Mouse (Mus musculus): Measurements from ENCODE around the gene Atf7ip.

Gene Atf7ip

DNA sequence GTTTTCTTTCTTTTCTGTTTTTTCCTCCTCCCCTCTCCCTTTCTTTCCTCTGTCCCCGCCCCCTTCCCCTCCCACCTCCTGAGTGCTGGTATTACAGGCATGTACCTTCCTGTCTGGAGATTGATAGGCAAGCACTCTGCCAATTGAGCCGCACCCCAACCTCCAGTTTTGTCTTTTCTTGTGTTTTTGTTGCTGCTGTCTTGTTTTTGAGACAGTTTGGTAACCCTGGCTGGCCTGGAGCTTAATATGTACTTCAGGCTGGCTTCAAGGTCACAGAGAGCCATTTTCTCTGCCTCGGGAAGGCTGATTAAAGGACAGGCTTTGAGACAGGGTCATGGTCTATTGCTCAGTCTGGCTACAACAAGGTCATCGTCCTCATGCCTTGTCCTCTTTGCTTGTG, 18.8 kb downstream of the Atf7ip start:
- DNase-seq: no peak

DNA sequence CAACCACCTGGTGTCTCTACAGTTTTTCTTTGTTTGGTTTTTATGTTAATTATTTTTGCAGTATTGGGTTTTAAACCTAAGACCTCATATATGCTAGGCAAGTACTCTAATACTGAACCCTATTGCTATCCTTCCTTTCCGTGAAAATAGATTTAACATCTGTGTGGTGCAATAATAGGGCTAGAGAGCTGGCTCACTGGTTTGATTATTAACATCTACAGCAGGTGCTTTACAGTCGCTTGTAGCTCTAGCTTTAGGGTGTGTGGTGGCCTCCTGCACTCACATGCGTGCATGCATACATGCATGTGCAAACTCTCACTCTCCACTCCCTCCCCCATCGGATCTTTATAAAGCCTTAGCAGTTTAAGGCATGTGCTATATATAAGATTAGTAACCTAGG, 19.6 kb downstream of the Atf7ip start:
- no peak for DNase-seq

DNA sequence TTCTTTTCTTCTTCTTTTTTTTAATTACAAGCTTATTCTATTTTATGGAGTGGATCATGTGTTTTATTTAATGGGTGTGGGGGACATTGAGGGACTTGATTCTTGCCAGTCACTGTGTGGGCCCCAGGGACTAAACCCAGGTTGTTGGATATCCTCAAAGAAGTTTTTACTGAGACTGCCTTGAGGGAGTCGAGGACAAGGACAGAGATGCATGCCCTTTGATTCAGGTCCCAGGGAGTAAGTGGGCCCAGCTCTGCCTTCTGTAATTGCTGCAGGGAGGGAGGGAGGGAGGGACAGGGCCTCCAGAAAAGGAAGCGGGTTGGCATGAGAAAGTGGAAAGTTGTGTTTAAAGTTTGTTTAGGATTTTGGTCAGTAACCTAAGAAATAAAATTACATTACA, 23.2 kb downstream of the Atf7ip start:
- DNase-seq: no peak

DNA sequence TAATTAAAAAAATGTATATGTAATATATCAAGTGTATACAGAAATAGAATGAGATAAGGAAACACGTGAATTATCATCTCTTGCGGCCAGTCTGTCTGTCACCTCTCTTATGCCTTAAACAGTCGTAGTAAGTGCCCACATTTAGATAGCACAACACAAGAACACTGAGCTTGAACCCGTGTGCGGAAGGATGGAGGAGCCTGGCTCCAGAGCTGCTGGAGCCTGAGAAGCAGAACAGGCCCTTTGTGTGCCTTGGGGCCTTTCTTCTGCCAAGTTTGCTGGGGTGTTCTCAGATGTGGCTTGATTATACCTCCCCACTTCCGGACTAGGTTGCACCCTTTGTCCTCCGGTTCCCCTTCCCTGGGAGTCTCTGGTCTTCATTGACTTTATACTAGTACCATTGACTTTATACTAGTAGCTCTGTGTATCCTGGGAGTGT, 25.8 kb downstream of the Atf7ip start:
- DNase-seq: peak; percentile 38

DNA sequence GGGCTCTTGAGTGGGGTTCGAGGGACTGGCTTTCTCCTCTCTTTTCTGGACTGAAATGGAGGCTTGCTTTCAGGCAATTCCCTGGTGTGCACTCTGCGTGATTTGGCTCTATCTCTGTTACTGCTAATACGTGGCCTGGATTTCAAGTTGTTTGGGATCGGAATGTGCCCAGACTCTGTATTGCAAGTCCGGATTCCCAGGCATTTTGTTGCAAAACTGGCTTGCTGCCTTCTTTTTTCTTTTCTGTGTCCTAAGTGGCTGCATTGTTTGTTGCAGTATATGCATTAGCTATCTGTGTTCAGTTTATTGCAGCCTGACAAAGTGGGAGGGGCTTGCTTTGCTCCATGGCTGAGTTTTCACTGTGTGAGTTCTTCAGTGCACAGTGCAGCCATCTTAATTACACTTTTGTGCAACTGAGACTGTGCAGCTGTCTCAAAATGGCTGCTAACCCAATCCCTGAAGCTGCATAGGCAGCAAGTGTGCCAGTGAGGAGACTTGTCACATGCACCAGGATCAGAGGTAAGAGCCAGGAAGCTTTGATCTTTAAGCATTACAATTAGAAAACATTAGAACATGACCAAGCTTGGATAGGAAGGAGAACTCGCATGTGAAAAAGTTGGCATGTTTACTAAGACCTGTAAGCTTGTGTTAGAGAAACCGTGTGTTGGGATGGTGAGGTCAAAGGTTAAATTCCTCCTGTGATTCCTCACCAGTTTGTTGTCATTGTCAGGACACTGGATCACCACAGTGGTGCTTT, 26.7 kb downstream of the Atf7ip start:
- peak; percentile 80 for DNase-seq

DNA sequence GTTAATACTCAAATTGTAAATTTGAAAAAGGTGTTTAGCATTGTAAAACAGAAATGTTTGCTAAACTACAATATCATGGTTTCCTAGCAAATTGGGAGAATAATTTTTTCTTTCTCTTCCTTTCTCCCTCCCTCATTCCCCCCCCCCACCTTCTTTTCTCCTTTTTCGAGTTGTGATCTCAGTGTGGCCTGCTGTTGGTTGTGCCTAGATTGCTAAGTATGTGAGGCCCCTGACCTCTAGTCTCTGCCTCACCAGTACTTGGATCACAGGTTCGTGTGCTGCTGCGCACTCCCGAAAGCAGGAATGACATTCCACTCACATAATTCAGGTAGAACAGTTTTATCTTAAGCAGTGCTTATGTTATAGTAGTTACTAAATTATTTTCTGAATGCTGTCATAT, 27.8 kb downstream of the Atf7ip start:
- no peak for DNase-seq

DNA sequence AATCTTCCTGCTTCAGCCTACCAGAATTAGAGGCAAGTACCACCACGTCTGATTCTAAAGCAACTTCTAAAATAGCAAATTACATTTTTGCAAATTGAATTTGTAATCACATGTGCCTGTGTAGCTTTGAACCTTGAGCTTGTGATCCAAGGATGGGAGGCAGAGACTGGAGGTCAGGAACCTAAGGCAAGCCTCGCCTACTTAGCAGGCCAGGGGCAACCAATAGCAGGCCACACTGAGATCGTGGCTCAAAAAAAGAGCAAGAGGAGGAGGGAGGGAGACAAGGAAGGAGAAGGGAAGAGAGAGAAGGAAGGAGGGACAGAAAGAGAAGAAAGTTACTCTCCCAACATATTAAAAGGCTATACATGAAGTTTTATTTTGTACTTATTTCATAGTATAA, 28.5 kb downstream of the Atf7ip start:
- no peak for DNase-seq

DNA sequence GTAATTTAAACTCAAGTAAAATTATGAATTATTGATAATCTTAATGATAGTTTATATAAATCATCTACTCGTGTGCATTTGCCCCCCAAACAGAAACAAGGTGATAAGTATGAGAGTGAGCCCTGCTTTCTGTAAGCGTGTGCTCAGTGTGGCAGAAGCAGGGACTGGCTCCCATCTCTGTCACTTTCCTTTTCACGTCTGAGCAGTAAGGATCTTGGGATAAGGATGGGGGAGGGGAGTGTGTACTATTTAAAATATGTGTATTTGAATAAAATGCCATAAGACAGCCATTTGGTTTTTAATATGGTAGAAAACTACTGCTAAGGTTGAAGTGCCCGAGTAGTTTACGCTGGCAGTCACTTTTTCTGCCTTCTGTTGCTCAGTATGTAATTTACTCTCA, 29.2 kb downstream of the Atf7ip start:
- DNase-seq: no peak

DNA sequence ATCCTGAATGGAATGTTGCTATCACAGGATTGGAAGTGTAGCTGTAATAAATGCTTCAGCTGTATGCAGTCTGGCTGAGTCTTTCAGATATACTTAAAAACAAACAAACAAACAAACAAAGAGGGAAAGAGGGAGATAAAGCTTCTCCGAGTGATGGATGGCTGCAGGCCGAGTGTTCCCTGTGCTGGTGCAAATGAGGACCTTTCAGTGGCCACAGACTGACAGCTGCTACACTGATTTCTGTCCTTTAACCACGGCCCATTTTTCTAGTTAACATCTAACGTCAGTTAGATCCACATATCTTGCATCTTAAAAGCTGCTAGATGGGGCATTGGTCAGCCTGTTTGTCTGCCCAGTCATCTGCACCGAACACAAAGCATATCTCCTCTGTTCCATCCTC, 30.2 kb downstream of the Atf7ip start:
- no peak for DNase-seq

DNA sequence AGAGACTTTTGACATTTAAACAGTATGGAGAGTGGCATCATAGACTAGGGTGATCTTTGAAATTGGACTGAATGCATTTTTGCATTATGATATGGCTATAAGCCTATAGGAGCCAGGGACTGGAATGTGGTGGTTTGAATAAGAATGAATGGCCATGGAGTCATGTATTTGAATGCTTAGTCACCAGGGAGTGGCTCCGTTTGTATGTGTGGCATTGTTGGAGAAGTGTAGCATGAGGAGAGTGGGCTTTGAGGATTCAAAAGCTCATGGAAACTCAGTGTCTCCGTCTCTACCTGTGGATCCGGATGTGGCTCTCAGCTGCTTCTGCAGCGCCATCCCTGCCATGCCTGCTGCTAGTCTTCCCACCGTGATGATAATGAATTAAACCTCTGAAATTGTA, 35.4 kb downstream of the Atf7ip start:
- DNase-seq: no peak

DNA sequence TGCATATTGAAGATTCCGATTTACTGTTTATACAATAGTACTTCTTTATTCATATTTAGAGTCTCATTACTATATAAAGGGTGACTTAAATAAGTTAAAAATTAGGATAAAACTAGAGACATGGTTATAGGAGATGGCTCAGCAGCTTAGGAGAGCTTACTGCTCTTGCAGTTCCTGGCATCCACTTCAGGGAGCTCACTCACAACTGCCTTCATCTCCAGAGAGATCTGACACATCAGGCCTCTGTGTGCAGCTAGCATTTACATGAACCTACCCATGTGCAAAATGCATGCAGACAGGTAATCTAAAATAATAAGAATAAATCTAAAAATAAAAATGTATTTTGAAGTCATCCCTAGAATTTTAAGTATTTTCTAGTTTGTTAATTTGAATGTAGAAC, 36.1 kb downstream of the Atf7ip start:
- no peak for DNase-seq

DNA sequence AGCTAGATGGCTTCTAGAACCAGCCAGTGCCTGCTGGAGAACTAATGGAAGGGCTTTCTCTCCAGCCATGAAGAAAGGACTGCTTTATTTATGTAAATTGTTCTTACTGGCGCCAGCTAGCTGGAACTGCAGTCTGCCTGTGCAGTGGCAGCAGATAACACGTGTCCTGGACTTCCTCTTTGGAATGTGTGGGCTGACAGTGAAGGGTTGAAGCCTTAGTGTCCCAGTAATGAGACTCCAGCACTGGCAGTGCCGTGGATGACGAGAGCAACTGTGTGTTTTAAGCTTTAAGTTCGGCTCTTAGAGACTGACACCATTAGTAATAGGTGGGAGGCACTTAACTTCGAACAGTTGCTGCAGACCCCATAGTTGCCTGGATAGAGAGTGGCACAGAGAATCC, 37.2 kb downstream of the Atf7ip start:
- DNase-seq: peak; percentile 72

DNA sequence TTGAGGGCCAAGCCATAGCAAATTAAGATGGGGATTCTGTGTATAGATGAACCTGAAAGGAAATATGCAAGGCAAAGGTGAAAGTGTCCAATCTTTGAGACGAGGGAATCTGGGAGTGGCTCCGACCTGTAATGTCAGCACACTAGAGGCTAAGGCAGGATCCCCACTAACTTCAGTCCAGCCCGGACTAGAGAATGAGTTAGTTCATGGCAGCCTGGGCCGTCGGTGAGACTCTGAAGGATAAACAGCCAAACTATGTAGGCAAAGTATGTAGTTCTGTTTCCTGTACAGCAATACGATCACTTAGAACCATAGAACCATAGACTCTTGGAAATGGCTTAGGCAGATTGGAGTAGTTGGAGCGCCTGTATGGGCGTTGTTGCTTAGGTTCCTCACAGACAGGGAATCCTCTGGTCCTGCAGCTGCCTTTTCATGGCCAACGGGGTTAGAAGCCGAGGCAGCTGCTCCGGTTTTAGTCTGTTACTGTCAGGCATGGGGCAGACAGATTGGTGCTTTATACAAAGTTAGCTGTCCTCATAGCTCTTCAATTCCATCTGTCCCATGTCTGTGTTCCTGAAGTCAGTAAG, 39.4 kb downstream of the Atf7ip start:
- no peak for DNase-seq

DNA sequence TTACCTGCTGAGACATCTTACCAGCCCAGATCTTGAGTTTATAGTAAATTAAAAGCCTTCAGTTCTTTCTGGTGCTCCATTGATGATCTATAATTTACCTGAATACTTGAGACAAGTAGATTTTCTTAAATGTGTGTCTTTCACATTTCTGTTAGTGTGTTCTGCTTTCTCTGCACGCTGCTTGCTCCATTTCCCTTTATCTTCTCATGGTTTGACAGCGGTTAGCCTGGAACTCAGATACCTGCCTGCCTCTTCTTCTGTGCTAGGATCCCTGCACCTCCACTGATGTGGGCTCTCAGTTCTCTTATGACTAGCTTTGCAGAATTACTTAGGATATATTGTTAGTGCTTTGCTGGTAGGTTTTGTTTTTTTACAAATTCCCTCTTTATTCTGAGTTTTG, 40.3 kb downstream of the Atf7ip start:
- DNase-seq: no peak

DNA sequence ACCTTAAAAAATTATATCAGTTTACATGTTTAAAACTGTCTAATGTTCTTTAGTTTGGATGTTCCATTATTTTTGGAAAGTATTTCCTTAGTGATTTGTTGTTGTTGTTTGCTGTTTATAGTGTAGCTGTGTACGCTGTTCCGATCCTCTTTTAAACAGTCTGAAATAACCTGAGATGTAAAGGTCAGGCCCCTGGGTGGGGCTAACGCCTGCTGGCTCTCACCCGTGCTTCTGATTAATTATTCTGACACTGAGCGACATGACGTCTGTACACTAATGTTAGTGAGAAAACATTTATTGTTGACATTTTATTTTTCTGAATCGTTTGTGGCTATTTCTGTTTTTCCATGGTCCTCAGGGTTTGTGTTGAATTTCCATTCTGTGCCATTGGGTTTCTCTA, 41.0 kb downstream of the Atf7ip start:
- DNase-seq: no peak

DNA sequence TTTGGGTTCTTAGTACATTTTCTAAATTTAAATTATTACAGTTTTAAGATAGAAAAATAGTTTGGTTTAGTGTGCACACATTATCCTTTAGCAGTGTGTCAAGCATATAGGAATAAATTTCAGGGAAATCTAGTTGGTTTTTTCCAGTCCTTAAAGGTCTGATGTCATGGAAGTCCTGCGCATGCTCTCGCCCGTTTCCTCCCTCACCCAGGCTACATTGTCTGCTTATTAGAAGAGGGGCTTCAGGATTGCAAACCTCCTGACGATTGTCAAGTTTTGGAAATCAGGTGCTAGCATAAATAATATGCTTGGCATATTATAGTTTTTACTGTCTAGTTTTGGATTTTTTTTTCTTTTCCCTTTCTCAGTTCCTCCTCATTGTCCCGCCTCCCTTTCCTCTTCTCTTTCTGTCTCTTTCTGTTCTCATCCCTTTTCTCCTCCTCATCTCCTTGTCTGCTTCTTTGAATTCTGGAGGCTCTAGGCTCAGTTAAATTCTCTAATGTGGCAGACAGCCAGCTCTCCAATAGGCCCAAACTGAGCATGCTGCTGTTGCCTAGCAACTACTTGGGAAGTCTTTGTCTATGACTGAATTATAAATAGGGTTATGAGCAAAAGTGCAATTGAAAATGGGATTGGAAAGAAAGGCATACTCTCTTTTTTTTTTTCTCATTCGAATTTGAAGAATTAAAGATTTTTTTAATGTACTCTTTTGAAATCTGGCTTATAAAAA, 42.2 kb downstream of the Atf7ip start:
- peak; percentile 66 for DNase-seq

DNA sequence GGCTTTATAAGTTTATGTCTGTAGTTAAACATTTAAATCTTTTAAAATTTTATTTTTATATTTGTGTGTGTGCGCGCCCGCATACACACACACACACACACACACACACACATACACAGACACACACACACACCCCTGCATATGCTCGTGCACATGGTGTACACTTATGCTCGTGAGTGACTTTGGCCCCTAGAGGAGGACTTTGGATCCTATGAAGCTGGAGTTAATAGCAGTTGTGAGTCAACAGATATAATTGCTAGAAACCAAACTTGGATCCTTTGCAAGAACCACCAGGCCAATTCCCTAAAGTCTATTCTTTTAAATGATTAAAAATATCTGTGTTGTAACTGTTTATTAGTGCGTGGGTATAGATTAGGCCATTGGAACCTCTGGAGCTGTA, 42.8 kb downstream of the Atf7ip start:
- DNase-seq: no peak

DNA sequence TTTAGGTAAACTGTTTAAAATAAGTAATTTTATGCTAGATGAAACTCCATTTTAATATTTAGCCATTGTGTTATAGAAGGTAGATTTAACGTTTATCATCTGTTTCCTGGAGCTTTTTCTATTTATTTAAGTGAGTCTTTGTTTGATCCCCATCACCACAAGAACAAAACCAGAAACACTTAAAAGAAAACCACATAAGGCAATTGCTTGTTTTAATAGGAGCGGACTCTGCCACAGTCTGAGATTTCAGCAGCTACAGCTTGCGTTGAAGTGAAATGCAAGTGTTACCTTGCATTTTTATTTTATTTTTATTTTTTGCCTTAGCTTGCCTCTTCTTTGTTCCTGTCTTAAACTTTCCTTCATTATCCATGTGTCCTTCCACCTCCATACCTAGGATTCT, 43.6 kb downstream of the Atf7ip start:
- no peak for DNase-seq

DNA sequence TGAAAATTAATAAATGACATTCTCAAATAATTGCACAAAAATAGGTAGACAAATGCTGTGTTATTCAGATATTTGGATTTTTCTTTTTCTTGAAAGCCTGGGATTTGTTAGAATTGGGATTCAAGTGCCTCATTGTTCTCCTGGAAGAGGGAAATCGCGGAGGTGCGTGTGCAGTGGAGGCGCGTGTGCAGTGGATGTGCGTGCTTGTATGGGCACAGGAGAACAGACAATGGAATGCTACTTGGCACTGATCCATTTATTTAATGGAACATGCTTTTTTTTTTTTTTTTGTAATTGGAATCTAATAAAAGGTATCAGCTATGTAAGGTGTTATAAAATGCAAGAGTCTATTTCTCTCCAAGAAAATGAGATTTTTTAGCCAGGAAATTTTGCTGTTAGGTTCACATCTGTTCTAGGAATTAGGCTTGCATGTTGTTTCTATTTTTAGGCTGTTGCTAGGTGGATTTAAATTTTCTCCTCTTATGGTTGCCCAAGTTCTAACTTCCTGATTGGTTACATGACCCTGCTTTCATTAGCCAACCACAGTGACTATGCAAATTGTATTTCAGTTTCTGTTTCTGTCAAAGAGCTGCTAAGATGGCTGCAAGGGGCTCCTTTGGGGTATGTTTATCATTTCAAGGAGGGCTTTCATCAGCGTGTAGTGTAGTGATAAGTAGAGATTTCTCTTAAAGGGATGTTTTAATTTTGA, 44.8 kb downstream of the Atf7ip start:
- no peak for DNase-seq

DNA sequence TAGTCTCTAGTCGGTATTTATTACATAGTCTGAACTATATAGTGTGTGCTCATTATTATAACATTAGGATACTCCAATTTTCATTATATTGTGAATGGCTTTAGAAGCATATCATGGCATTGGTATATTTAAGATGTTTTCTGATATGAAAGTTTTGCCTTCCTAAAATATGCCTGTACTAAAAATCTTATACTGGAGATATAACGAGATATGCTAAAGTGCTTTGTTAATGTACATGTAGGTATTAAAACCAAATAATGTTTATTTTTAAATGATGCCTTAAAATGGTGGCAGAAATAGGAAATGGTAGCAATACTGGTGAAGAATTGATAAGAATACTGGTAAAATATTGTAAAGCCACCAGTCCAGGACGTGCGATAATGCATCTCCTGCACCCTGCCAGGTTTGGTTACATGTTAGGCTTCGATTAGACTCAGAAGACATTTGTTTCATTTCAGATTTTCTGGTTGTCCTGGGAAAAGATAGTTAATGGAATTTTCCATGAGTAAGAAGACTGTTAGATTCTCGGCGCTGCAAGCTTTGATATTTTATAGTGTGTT, 45.7 kb downstream of the Atf7ip start:
- no peak for DNase-seq

DNA sequence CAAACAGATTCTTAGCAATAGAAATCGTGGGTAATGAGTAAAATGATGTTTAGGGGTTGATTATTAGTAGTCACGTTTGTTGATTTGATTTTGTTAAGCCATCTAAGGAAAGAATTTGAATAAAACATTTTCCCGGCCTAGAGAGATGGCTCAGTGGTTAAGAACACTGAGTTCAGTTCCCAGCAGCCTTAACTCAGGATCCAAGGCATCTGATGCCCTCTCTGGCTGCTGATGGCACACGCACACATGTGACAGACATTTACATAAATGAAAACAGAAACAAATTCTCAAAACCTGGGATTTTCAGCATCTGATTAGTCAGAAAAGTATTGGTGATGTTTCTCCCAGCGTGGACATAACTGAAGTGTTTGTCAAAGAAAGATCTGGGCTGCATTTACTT, 47.2 kb downstream of the Atf7ip start:
- no peak for DNase-seq

DNA sequence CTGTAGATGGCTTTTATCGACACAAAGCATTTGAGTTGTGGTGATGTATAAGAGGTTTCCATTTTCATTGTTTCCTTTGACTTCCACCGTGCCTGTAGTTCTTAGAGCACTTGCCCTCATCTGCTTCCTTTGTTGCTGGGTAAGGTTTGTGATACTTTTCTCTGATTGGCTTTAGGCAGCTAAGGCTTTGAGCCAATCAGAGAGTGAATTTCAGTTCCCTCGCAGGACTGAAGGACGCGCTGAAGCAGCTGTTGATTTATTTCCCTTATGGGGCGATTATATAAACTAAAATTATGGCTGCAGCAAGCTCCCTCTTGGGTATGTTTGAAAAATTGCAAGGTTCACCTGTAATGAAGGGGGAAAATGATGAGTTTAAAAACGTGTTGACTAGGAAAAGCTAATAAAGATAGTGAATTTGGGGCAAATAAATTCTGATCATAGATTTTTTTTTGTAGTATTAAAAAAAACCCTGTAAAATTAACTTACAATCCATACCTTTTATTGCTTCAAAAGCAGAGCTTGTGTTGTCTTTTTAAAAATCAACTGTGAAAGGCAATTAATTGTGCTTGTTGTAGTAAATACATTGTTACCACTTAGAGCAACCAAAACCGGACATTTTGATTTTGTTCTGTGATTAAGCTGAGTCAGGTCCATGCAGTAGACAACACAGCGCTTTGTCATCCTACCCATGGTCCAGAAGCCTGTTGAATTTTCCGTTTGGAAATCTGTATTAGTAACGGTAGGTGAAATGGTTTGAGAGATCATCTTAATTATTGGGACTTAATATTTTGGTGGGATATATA, 48.0 kb downstream of the Atf7ip start:
- no peak for DNase-seq
